Mouse (Mus musculus): ENCODE results near the gene Raf1. TPM values are rescaled to one million over a fixed set of nuclear protein-coding genes. Genes with fewer than 3 reads are reported as not detected.

Gene Raf1
- total and polyA plus RNA-seq, 3 experiments = 79.3 to 80.7 TPM; not detected in 1

DNA sequence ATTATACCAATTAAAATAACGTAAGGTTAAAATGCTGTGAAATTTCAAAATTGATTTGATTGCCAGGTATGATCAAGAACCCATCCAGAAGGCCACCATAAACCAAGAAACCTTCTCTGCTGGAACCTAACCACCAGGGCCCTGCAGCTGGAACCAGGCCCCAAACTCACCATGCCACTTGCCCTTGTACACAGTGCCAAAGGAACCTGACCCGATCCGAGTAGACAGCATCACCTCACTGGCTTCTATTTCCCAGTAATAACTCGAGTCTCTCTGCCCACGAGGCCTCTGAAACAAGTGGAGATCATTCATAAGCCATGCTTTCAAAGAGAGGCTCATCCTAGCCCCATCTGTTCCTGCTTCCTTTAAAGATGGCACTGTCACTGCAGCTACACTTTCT lies 50.3 kb downstream of the Raf1 start:
- Histone ChIP-seq H3K36me3 (ENCODE audit: control insufficient read depth in 1 of 2, insufficient read depth in 2 of 2, low read length in 2 of 2) (peaks cover 0 to 17% of the 10 kb centered on the region in 2 experiments; a peak in 2 of 4 replicates), H3K4me3 (ENCODE audit: control insufficient read depth in 1 of 2, insufficient read depth in 1 of 2, low read depth in 2 of 2, low read length in 2 of 2) (no peak overlapping the region), H3K9ac (ENCODE audit: control insufficient read depth, low read depth, low read length, poor library complexity, severe bottlenecking) (no peak overlapping the region), H3K27ac (ENCODE audit: control insufficient read depth, low read depth, low read length) (no peak overlapping the region), H3K27me3 (ENCODE audit: control insufficient read depth in 1 of 2, insufficient read depth in 2 of 2, low read length in 2 of 2) (no peaks in the 10 kb centered on the region), H3K4me1 (ENCODE audit: control insufficient read depth in 1 of 2, insufficient read depth in 2 of 2, low read length in 2 of 2) (no peaks in the 10 kb centered on the region), H3K9me3 (replicated peaks; ENCODE audit: insufficient read depth, low read length) (no peaks in the 10 kb centered on the region), H3K79me2 (ENCODE audit: control insufficient read depth, insufficient read depth, low read length, poor library complexity) (no peaks in the 10 kb centered on the region)
- TF ChIP-seq MYB (IDR thresholded peaks at IDR 0.05; ENCODE audit: low read depth, low read length) = no peak
- DNase-seq (ENCODE audit: low read depth, low spot score) = no peak

DNA sequence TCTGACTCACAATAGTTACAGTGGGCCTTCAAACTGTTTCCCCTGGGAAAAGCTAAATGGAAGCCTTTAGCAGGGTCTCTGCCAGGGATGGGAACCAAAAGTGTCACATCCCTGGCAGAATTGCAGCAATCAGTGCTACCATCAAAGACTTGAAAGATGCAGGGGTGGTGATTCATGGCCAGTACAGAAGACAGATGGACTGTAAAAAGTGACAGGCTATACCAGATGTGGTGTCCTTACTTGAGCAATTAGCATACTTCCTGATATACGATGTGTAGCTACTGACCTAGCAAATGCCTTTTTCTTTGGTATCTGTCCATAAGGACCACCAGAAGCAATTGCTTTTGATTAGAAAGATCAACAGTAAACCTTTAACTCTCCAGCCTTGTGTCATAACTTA lies 55.5 kb downstream of the Raf1 start:
- TF ChIP-seq MAZ (IDR thresholded peaks at IDR 0.05; ENCODE audit: low read depth, low read length) = no peak
- TF ChIP-seq USF1 (IDR thresholded peaks at IDR 0.05; ENCODE audit: low read depth, low read length) = no peak
- TF ChIP-seq MAFK (IDR thresholded peaks at IDR 0.05; ENCODE audit: borderline replicate concordance, low read depth, low read length) = no peak
- TF ChIP-seq ZKSCAN1 (IDR thresholded peaks at IDR 0.05; ENCODE audit: low read depth, low read length) = no peak
- TF ChIP-seq GATA1 (IDR thresholded peaks at IDR 0.05; ENCODE audit: low read depth, low read length) = no peak
- TF ChIP-seq POLR2A (IDR thresholded peaks at IDR 0.05; ENCODE audit: control insufficient read depth in 1 of 2, insufficient read depth in 1 of 2, low read depth in 1 of 2, low read length in 2 of 2, poor library complexity in 1 of 2) = no peak
- no peak for TF ChIP-seq POLR2AphosphoS2 (IDR thresholded peaks at IDR 0.05; ENCODE audit: low read length)
- TF ChIP-seq ETS1 (IDR thresholded peaks at IDR 0.05; ENCODE audit: low read depth, low read length) = no peak
- no peak for TF ChIP-seq MYB (IDR thresholded peaks at IDR 0.05; ENCODE audit: low read depth, low read length)
- no peak for TF ChIP-seq JUND (IDR thresholded peaks at IDR 0.05; ENCODE audit: low read depth, low read length)
- TF ChIP-seq TCF12 (IDR thresholded peaks at IDR 0.05; ENCODE audit: low read depth, low read length) = no peak
- no peak for TF ChIP-seq BHLHE40 (IDR thresholded peaks at IDR 0.05; ENCODE audit: borderline replicate concordance, low read depth, low read length)
- TF ChIP-seq RAD21 (IDR thresholded peaks at IDR 0.05; ENCODE audit: low read depth, low read length) = no peak
- no peak for TF ChIP-seq USF2 (IDR thresholded peaks at IDR 0.05; ENCODE audit: borderline replicate concordance in 1 of 2, insufficient read depth in 1 of 2, low read depth in 1 of 2, low read length in 2 of 2)
- TF ChIP-seq CTCF (IDR thresholded peaks at IDR 0.05 in 2 of 3, conservative IDR thresholded peaks at IDR 0.05 in 1 of 3; ENCODE audit: control insufficient read depth in 1 of 3, insufficient read depth in 1 of 3, low read depth in 2 of 3, low read length in 3 of 3, poor library complexity in 1 of 3, severe bottlenecking in 1 of 3) = no peak
- TF ChIP-seq HCFC1 (IDR thresholded peaks at IDR 0.05; ENCODE audit: low read depth, low read length) = no peak
- TF ChIP-seq KAT2A (conservative IDR thresholded peaks at IDR 0.05; ENCODE audit: low read depth, low read length) = no peak
- H3K79me2 ChIP-seq (ENCODE audit: control insufficient read depth, insufficient read depth, low read length, poor library complexity) = no peaks in the 10 kb centered on the region
- H3K36me3 ChIP-seq (ENCODE audit: control insufficient read depth in 1 of 2, insufficient read depth in 2 of 2, low read length in 2 of 2) = peaks cover 0 to 14% of the 10 kb centered on the region in 2 experiments; a peak in 2 of 4 replicates
- DNase-seq (ENCODE audit: low read depth, low spot score) = no peak
- no peak overlapping the region for H3K27ac ChIP-seq (ENCODE audit: control insufficient read depth, low read depth, low read length)
- H3K27me3 ChIP-seq (ENCODE audit: control insufficient read depth in 1 of 2, insufficient read depth in 2 of 2, low read length in 2 of 2) = no peaks in the 10 kb centered on the region
- no peak overlapping the region for H3K4me3 ChIP-seq (ENCODE audit: control insufficient read depth in 1 of 2, insufficient read depth in 1 of 2, low read depth in 2 of 2, low read length in 2 of 2)
- H3K4me1 ChIP-seq (ENCODE audit: control insufficient read depth in 1 of 2, insufficient read depth in 2 of 2, low read length in 2 of 2) = no peaks in the 10 kb centered on the region
- H3K9ac ChIP-seq (ENCODE audit: control insufficient read depth, low read depth, low read length, poor library complexity, severe bottlenecking) = no peak overlapping the region
- H3K9me3 ChIP-seq (replicated peaks; ENCODE audit: insufficient read depth, low read length) = no peaks in the 10 kb centered on the region

Data from MEL (cell line).